Mouse (Mus musculus) bone marrow macrophage, adult 2 months (primary cell): ENCODE results near the gene Gm16368. TPM values are rescaled to one million over a fixed set of nuclear protein-coding genes. Genes with fewer than 3 reads are reported as not detected.
"Not testable (repeated sequence)": the region's sequence is repeated elsewhere in the genome, so short reads cannot be mapped to it uniquely, and the experiment has no call there.

Experiments used
- H3K27ac ChIP-seq: 2 replicates; pipeline ENCODE4 v1.5.1; 2012; ENCODE audit warnings: low read depth, low read length; ENCODE audit not compliant: insufficient read depth
- H3K4me1 ChIP-seq: 2 replicates; pipeline ENCODE4 v1.6.1; 2012; ENCODE audit warnings: low read length; ENCODE audit not compliant: control insufficient read depth, insufficient read depth
- H3K4me3 ChIP-seq: 2 replicates; pipeline ENCODE4 v1.5.1; 2012; ENCODE audit warnings: mild to moderate bottlenecking, low read length, moderate library complexity; ENCODE audit not compliant: insufficient read depth
- polyA plus RNA-seq: library from polyadenylated mRNA; stranded (reverse); fragments of >200 nt; gene quantifications from 2 replicates; pipeline ENCODE4 v1.2.4, GENCODE M21; 2012; ENCODE audit not compliant: missing spikeins, insufficient read depth, insufficient read length

The Gm16368 gene
- not detected in 2 replicates for polyA plus RNA-seq

GRCm38 (mm10) chr12:88083397-88083796 is at the start of gene Gm16368:
Gm16368 (plus strand) TSS chr12:88083697.
- H3K4me3 ChIP-seq, H3K4me1 ChIP-seq, H3K27ac ChIP-seq: not testable (repeated sequence)

GRCm38 (mm10) chr12:88039062-88039461 is 44.4 kb upstream of the Gm16368 start:
- not testable (repeated sequence) for H3K27ac ChIP-seq, H3K4me3 ChIP-seq, H3K4me1 ChIP-seq

DNA sequence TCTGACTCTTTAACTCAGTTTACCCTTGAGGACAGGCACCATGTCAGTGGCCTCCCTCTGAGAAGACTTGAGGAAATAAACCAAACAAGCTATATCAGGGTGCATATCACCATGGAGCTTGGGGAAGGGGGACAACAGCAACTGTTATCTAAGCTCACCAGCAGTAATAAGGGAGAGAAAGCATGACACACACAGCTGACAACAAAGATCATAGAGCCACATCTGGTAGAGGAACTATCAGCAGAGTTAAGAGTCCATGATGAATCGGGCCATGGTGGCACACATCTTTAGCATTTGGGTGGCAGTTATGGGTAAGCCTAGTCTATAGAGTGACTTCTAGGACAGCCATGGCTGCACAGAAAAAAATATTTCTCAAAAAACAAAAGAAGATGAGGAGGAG is 43.8 kb upstream of the Gm16368 start:
- H3K27ac ChIP-seq, H3K4me1 ChIP-seq: not testable (repeated sequence)

GRCm38 (mm10) chr12:88045226-88045625 is 38.3 kb upstream of the Gm16368 start:
- not testable (repeated sequence) for H3K4me3 ChIP-seq, H3K4me1 ChIP-seq, H3K27ac ChIP-seq

More for the DNA sequence above, 43.8 kb upstream of the Gm16368 start:
- not testable (repeated sequence) for H3K4me3 ChIP-seq

Other genes with a start within 250 kb of the Gm16368 start
- not detected in 2 replicates for gene Gm2001, start 241.4 kb upstream of the Gm16368 start, polyA plus RNA-seq
- not detected in 2 replicates for gene Gm2016, start 209.6 kb upstream of the Gm16368 start, polyA plus RNA-seq
- not detected in 2 replicates for gene Gm2022, start 188.3 kb upstream of the Gm16368 start, polyA plus RNA-seq
- not detected in 2 replicates for gene Gm2035, start 163.8 kb upstream of the Gm16368 start, polyA plus RNA-seq
- not detected in 2 replicates for gene Gm2042, start 129.6 kb upstream of the Gm16368 start, polyA plus RNA-seq
- not detected in 2 replicates for gene Gm2075, start 71.8 kb upstream of the Gm16368 start, polyA plus RNA-seq
- not detected in 2 replicates for gene Gm6803, start 64.9 kb upstream of the Gm16368 start, polyA plus RNA-seq
- not detected in 2 replicates for gene Gm2056, start 56.7 kb upstream of the Gm16368 start, polyA plus RNA-seq
- gene Gm10436, start 98.4 kb downstream of the Gm16368 start, polyA plus RNA-seq: not detected in 2 replicates
- gene Gm8332, start 166.4 kb downstream of the Gm16368 start, polyA plus RNA-seq: not detected in 2 replicates
- gene Gm5662, start 190.8 kb downstream of the Gm16368 start, polyA plus RNA-seq: not detected in 2 replicates
- gene Gm5039, start 240.3 kb downstream of the Gm16368 start, polyA plus RNA-seq: not detected in 2 replicates